Mouse (Mus musculus): ENCODE results near the gene Ccdc106. TPM values are rescaled to one million over a fixed set of nuclear protein-coding genes. Genes with fewer than 3 reads are reported as not detected.

Ccdc106 gene
- polyA plus RNA-seq, 1 experiment, result 42.4 TPM

DNA sequence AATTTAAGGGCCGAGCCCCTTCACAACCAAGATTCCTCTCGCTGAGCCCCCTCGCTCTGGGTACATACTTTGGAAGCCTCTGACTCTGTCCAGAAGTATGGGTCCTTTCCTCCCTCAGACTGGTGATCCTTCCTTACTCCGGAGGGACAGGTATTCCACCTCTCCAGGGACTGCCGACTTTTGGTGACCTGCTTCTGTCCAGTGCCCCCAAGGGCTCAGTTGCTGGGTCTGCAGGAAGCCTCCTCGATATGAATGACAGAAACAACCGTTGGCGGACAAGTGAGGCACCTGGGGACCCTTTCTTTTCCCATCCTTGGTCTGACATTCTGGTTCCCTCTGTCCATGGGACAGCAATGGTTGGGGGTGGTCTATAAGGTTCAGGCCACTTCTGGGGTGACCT, 37.0 kb downstream of the Ccdc106 start:
- WGBS, result 30% methylated on average over 8 of the region's 8 CpGs

DNA sequence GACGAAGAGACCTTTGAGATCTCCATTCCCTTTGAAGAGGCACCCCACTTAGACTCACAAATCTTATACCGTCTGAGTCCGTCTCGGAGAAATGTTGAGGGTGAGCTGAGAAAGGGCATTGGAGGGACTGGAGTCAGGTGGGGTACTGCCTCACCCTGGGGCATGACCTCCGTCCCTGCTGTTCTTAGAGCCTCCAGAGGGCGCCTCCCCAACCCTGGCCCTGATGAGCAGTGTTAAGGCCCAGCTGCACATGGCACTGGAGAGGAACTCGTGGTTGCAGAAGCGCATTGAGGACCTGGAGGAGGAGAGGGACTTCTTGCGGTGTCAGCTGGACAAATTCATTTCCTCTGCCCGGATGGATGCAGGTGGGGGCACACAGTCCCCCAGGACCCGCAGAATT, 37.5 kb downstream of the Ccdc106 start:
- Histone ChIP-seq H3K27me3 (ENCODE audit: control insufficient read depth, insufficient read depth, low read length) (no peaks in the 10 kb centered on the region), H3K27ac (ENCODE audit: insufficient read depth, low read length) (no peak overlapping the region), H3K4me3 (replicated peaks; ENCODE audit: insufficient read depth, low read depth, low read length) (peak overlapping the region; percentile 60), H3K4me1 (ENCODE audit: control insufficient read depth, insufficient read depth, low read length) (peaks cover 16% of the 10 kb centered on the region)
- TF ChIP-seq POLR2A (IDR thresholded peaks at IDR 0.05; ENCODE audit: borderline replicate concordance, insufficient read depth, low read length) (no peak), CTCF (IDR thresholded peaks at IDR 0.05; ENCODE audit: borderline replicate concordance, insufficient read depth, low read depth, low read length) (no peak)
- peak in 1 of 2 experiments; percentile 31 for DNase-seq
- WGBS, result 45% methylated on average over 11 of the region's 11 CpGs

More for the DNA sequence above, 37.0 kb downstream of the Ccdc106 start:
- H3K4me3 ChIP-seq (replicated peaks; ENCODE audit: insufficient read depth, low read depth, low read length), result peak overlapping the region; percentile 60
- no peaks in the 10 kb centered on the region for H3K27me3 ChIP-seq (ENCODE audit: control insufficient read depth, insufficient read depth, low read length)
- H3K4me1 ChIP-seq (ENCODE audit: control insufficient read depth, insufficient read depth, low read length), result peaks cover 16% of the 10 kb centered on the region
- DNase-seq, result no peak
- TF ChIP-seq POLR2A (IDR thresholded peaks at IDR 0.05; ENCODE audit: borderline replicate concordance, insufficient read depth, low read length) (no peak), CTCF (IDR thresholded peaks at IDR 0.05; ENCODE audit: borderline replicate concordance, insufficient read depth, low read depth, low read length) (no peak)
- H3K27ac ChIP-seq (ENCODE audit: insufficient read depth, low read length), result peak overlapping the region; percentile 70

DNA sequence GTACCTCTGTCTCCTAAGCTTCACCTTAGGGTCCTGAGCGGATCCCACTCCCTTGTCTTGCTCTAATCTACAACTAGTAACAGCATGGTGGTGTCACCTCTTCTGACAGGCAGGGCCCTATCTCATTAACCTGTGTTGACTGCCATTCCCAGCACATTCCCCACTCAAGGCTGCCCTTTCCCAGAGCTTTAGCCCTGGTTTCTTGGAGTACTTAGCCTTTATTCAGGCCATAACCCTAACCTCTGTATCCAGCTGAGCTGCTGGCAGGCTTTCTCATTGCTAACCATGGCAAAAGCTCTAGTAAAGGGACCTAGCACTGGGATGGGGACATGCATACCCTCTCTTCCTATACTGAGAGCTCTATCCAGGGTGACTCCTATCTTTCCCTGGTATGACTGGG, 38.3 kb downstream of the Ccdc106 start:
- WGBS, result 94% methylated on average over 1 of the region's 1 CpGs
- Histone ChIP-seq H3K4me1 (ENCODE audit: control insufficient read depth, insufficient read depth, low read length) (peaks cover 8% of the 10 kb centered on the region), H3K27me3 (ENCODE audit: control insufficient read depth, insufficient read depth, low read length) (no peaks in the 10 kb centered on the region), H3K27ac (ENCODE audit: insufficient read depth, low read length) (no peak overlapping the region), H3K4me3 (replicated peaks; ENCODE audit: insufficient read depth, low read depth, low read length) (no peak overlapping the region)
- DNase-seq, result no peak
- TF ChIP-seq POLR2A (IDR thresholded peaks at IDR 0.05; ENCODE audit: borderline replicate concordance, insufficient read depth, low read length), result no peak
- TF ChIP-seq CTCF (IDR thresholded peaks at IDR 0.05; ENCODE audit: borderline replicate concordance, insufficient read depth, low read depth, low read length), result no peak

DNA sequence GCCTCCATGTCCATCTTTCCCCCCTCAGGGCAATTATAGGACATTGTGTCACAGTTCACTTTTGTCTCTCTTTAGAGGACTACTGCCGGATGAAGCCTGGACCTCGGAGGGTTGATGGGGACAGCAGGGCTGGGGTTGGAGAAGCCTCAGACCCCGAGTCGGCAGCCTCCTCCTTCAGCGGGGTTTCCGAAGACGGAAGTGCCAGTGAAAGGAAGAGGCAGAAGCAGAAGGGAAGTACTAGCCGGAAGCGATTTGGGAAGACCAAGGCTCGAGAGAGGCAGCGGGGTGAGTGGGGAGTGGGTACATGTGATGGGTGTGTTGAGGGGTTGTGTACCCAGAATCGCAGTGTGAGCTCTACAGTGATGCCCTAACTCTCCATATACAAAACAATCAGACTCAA, 39.1 kb downstream of the Ccdc106 start:
- H3K4me1 ChIP-seq (ENCODE audit: control insufficient read depth, insufficient read depth, low read length), result peaks cover 8% of the 10 kb centered on the region
- H3K4me3 ChIP-seq (replicated peaks; ENCODE audit: insufficient read depth, low read depth, low read length), result no peak overlapping the region

DNA sequence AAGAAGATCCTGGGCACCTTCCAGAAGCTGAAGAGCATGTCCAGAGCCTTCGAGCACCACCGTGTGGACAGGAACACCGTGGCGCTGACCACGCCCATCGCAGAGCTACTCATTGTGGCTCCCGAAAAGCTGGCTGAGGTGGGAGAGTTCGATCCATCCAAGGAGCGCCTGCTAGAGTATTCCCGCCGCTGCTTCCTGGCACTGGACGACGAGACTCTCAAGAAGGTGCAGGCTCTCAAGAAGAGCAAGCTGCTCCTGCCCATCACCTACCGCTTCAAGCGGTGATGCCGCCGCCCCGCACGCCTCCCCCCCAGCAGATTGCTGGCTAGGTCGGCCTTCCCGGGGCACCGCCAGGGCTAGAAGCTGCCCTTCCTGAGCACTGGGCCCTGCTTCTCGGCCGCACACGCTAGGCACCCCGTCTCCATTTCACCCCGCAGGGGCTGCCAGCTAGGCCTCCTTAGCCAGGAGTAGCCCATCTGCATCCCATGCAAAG, 39.9 kb downstream of the Ccdc106 start:
- TF ChIP-seq POLR2A (IDR thresholded peaks at IDR 0.05; ENCODE audit: borderline replicate concordance, insufficient read depth, low read length), result peak; percentile 51; the same call in 1 of the 2 replicates
- peak; percentile 84 for TF ChIP-seq CTCF (IDR thresholded peaks at IDR 0.05; ENCODE audit: borderline replicate concordance, insufficient read depth, low read depth, low read length)
- 1% methylated on average over 27 of the region's 27 CpGs for WGBS
- H3K27me3 ChIP-seq (ENCODE audit: control insufficient read depth, insufficient read depth, low read length), result no peaks in the 10 kb centered on the region
- peak overlapping the region; percentile 62 for H3K27ac ChIP-seq (ENCODE audit: insufficient read depth, low read length)
- H3K4me3 ChIP-seq (replicated peaks; ENCODE audit: insufficient read depth, low read depth, low read length), result peak overlapping the region; percentile 91
- H3K4me1 ChIP-seq (ENCODE audit: control insufficient read depth, insufficient read depth, low read length), result peaks cover 8% of the 10 kb centered on the region
- DNase-seq, result peak; percentile 88 to 92

More for the DNA sequence above, 39.1 kb downstream of the Ccdc106 start:
- WGBS, result 90% methylated on average over 12 of the region's 12 CpGs
- Histone ChIP-seq H3K27ac (ENCODE audit: insufficient read depth, low read length) (peak overlapping the region; percentile 35; the same call in 1 of the 2 replicates), H3K27me3 (ENCODE audit: control insufficient read depth, insufficient read depth, low read length) (no peaks in the 10 kb centered on the region)
- TF ChIP-seq CTCF (IDR thresholded peaks at IDR 0.05; ENCODE audit: borderline replicate concordance, insufficient read depth, low read depth, low read length), result no peak
- no peak for TF ChIP-seq POLR2A (IDR thresholded peaks at IDR 0.05; ENCODE audit: borderline replicate concordance, insufficient read depth, low read length)
- DNase-seq, result peak in 1 of 2 experiments; percentile 38

DNA sequence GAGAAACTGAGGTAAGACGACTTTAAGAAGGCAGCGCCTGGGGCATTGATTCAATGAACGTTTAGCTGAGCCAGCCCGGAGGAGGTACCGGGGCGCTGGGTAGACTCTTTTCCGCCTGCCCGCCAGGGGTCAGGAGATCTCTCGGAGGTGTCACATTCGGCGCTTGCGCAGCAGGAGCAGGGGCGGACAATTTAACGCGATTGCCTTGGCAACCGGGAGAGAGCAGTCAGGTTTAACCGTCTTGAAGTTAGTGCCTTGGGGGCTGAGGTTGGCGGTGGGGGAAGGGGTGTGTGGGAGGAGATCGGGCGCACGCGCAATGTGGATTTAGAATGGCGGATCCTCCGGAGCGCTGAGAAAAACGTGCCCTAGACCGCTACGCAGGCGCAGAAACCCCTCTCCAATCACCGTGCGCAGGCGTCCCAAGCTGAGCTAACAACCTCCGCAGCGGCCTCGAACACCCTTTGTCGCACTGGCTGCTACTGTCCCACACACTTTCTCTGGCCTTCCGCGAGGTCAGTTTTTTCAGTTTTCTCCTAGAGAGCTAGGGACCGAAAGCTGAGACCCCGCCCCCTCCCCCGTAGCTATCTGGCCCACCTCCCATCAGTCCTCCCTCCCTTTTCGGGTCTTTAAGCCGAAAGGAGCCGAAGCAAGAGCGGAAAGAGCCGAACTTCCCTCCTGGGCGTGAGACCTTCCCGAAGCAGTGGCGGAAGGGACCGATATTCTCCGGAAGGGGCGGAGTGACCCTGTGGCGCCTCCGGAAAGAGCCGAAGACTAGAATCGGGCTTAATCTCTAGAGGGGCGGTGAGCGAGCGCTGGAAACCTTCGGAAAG, 40.8 kb downstream of the Ccdc106 start:
- TF ChIP-seq POLR2A (IDR thresholded peaks at IDR 0.05; ENCODE audit: borderline replicate concordance, insufficient read depth, low read length) (peak; percentile 57; the same call in 1 of the 2 replicates), CTCF (IDR thresholded peaks at IDR 0.05; ENCODE audit: borderline replicate concordance, insufficient read depth, low read depth, low read length) (peak; percentile 52; the same call in 1 of the 2 replicates)
- WGBS, result under 1% methylated on average over 60 of the region's 60 CpGs
- H3K27me3 ChIP-seq (ENCODE audit: control insufficient read depth, insufficient read depth, low read length), result no peaks in the 10 kb centered on the region
- peak; percentile 97 to 100 for DNase-seq
- peak overlapping the region; percentile 85 for H3K27ac ChIP-seq (ENCODE audit: insufficient read depth, low read length)
- H3K4me1 ChIP-seq (ENCODE audit: control insufficient read depth, insufficient read depth, low read length), result peaks cover 11% of the 10 kb centered on the region
- peak overlapping the region; percentile 91 for H3K4me3 ChIP-seq (replicated peaks; ENCODE audit: insufficient read depth, low read depth, low read length)

DNA sequence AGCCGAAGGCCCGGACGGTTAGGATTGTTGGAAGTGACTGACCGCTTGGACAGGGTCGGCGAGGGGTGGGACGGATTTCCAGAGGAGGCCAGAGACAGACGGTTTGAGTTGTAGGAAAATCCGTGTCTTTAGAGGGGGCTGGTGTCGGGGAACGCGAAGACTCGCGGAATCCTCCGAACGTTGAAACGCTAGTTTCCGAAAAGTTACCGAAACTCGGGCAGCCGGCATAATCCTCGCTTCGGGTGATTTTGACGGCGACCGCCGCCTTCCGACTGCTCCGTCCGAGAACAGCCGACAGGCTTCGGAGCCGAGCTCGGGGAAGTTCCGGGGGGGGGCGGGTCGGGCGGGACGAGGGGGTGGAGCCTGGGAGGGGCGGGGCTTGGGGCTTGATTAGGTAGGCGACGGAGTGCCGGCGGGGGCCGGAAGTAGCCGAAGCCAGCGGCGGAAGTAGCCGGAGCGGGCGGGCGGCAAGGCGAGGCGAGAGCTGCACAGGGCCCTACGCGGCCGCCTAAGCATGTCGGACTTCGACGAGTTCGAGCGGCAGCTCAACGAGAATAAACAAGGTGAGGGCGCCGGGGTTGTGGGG, 41.5 kb downstream of the Ccdc106 start, which contains the start of gene U2af2:
Gene U2af2, plus strand, starts transcription at position 370 of the 586 bp plus-strand sequence.
- peaks cover 13% of the 10 kb centered on the region for H3K4me1 ChIP-seq (ENCODE audit: control insufficient read depth, insufficient read depth, low read length)
- TF ChIP-seq CTCF (IDR thresholded peaks at IDR 0.05; ENCODE audit: borderline replicate concordance, insufficient read depth, low read depth, low read length) (no peak), POLR2A (IDR thresholded peaks at IDR 0.05; ENCODE audit: borderline replicate concordance, insufficient read depth, low read length) (peak; percentile 57; the same call in 1 of the 2 replicates)
- under 1% methylated on average over 65 of the region's 65 CpGs for WGBS

More for the DNA sequence above, 41.5 kb downstream of the Ccdc106 start, which contains the start of gene U2af2:
- peak within 1 kb of the TSS; percentile 85 for H3K27ac ChIP-seq (ENCODE audit: insufficient read depth, low read length)
- no peaks in the 10 kb centered on the region for H3K27me3 ChIP-seq (ENCODE audit: control insufficient read depth, insufficient read depth, low read length)
- peak within 1 kb of the TSS; percentile 91 for H3K4me3 ChIP-seq (replicated peaks; ENCODE audit: insufficient read depth, low read depth, low read length)
- peak; percentile 94 for DNase-seq

Data from cerebellum, adult 2 months (tissue).